Mouse (Mus musculus) embryo, embryonic 10 days (tissue): ENCODE data around the gene Dnaja2.

Experiments used
- DNase-seq: peaks from one replicate; pipeline ENCODE4 v3.0.0-alpha.2; 2015; ENCODE audit warnings: low spot score

Dnaja2 gene

DNA sequence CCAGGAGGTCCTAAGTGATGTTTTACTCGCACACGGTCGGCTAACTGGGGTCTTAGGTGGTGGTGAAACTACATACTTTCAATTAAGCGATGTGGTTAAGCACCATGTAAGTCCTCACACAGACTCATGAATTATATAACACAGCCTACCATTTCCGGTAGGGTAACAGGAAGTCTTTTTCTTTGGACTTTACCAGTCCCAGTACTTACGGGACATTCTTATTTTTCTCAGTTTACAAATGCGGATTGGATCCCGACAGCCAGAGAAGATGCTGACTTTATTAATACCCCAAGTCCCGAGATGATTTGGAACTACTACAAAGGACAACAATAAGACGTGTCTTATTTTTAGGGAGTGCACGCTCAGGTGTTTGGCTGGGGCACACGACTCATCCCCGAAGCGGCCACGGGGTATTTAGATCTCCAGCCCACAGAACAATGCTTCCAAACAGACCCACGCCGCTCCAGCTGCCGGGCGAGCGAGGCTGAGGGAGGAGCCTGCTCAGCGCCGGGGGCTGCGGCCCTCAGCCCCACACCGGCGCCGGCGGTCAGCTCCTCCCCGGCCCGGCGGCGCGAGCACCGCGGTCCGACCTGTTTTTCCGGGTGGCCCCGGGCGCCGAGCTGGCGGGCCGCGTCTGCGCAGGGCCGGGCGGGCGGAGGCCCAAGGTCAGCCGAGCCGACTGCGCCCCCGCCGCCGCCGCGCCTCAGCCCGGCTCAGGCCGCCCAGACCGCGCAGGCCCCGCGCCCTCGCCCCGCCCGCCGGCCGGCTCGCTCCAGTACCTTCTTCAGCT, 558 bp downstream of the Dnaja2 start:
- DNase-seq, result peak; percentile 36

DNA sequence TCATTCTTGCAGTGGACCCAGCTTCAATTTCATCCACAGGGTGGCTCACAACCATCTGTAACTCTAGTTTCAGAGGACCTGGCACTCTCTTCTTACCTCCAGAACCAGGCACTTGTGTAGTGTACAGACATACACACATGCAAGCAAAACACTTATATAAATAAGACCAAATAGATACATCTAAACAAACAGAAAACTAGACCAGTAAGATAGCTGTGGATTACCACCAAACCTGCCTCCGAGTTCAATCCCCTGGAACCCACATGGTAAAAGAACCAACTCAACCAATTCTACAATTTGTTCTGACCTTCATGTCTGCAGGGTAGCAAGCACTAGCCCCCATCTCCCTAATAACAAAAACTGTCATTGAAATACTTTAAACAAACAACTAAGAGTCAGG, 3.2 kb downstream of the Dnaja2 start:
- DNase-seq, result no peak

DNA sequence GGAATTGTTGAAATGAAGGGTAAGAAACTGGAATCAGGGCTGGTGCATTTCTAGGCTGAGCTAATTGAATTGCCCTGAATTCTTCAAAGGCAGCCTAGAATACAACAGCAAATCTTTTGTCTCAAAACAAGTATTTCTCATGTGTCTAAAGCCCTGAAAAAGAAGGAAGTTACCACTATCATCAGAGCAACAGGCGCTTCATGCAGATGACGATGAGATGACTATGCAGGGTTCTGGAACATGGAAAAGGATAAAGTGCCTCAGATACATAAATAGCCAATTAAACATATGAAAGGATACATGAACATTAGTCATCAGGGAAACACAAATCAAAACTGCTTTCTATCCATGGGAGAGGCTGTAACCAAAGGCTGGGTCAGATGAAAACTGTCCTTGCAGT, 18.8 kb downstream of the Dnaja2 start:
- DNase-seq, result no peak

DNA sequence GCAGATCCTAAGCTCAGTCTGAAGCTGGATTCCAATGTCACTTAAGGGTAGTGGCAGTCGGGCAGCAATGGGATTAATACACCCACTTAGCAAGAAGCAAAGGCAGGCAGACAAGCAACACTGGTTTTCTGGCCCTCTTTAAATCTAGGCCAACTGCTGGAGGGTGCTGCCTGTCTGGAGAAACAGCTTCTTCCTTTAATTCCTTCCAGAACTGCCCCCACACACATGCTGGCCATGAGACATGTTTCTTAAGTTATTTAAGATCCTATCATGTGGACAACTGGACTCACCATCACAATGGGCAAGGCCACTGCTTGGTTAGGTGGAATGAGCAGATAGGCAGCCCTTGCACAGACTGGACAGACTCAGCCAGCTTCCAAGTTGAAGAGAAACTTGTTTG, 21.0 kb downstream of the Dnaja2 start:
- DNase-seq, result no peak

DNA sequence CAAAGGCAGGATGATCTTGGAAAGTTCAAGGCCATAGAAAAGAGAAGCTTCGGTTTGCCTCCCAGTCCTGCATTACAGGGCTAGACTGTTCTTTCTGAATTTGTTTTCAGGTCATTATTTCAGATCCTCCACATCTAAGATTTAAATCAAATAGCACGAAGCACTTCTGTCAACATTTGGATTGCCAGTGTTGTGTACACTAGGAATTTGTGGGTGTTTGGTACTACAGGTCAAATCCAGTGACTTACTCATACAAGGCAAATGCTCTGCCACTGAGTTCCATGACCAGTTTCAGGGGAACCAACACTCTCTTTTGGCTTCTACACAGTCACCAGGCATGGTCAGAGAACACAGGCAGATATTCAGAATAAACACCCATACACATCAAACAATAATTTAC, 21.7 kb downstream of the Dnaja2 start:
- DNase-seq, result no peak

DNA sequence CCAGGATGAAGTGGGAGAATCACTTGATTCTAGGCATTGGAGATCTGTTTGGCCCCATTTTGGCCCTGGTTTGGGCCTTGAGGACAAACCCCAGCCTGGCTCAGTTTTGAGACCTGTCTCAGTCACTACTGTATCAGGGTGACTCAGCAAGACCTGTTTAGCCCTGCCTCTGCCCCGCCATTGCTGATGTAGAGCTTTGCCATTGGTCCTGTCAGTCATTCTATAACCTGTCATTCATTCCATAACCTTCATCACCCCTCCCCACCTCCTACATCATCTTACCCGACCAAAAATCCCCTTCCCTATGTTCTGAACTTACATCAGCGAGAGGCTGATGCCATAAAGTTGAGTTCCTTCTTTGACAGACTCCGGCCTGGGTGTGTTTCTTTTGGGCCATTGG, 22.3 kb downstream of the Dnaja2 start:
- DNase-seq, result no peak

DNA sequence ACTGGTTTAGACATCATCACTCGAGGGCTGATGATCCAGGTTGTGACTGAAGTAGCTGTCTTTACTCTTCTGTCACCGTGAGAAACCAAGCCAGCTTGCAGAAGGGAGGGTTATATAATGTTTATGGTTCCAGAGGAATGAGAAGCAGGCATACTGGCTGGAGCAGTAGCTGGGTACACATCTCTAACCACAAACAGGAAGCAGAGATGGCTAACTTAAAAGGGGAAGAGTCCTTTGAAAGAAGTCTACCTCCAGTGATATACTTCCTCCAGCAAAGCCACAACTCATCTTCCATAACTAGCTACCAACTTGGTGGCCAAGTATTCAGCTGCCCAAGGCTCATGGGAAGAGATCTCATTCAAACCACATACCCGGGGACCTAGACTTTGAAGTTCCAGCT, 23.7 kb downstream of the Dnaja2 start:
- DNase-seq, result no peak

DNA sequence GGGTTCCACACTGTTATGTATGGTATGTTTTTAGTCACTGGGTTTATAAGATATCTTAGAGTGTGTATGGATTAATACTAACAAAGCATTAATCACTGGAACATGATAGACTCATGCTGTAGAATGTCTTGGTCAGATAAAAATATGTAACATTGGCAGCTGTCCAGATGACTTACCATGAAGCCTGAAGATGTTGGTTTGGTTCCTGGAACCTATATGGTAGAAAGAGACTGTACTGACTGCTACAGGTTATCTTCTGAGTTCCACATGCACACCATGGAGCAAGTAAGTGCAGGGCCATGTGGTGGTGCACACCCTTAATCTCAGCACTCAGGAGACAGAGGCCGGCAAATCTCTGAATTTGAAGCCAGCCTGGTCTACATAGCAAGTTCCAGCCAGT, 24.4 kb downstream of the Dnaja2 start:
- DNase-seq, result no peak

DNA sequence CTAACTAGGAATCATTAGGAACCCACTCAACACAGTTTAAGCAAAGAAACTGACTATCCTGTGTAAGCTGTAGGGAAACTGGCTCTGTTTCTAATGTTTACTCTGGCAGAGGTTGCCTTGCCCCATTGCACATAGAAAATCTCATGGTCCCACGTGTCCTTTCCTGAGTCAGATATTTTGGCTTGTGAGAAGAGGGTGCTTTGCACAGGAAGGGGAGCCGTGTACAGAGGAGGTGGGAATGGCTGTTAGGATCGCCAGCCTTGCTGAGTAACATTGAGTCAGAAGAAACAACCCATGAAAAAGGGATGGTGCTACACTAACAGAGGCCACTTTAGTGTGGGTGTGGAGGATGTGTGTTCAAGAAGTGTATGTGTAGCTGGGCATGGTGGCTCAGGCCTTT, 26.2 kb downstream of the Dnaja2 start:
- no peak for DNase-seq

DNA sequence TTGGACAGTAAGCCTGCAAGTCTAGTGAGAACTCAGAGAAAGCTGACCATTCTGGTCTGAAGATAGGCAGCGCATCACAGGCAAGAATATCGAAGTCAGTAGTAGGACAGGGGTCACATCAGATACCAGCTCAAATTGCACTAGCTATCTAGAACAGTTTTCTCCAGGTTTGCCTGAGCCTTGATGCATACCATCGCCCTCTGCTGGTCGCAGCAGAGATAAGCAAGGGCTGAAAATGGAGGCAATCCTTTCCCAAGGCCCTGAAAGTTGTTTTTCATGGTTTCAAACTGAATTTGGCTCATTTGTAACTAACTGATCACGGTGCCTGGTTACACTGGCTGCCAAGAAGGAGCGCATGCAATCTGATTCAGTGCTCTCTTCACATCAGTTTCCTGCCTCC, 29.0 kb downstream of the Dnaja2 start:
- DNase-seq, result peak; percentile 79

DNA sequence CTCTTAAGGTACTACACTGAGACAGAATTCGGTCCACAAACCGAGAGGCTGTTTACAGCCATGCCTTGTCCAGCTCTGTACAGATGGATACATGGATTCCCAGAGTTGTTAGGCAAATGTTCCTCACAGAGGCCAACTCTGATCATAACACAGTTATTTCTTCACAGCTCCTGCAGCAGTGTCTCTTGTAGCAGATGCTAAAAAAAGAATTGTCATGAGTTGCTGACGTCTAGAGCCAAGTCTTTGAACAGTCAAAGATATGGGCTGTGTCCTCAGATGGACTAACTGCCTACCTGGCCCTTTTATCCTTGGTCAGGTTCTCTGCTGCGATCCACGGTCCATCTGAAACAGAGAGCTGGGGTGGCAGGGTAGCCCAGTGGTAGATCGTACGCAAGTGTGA, 31.1 kb downstream of the Dnaja2 start:
- DNase-seq, result no peak

DNA sequence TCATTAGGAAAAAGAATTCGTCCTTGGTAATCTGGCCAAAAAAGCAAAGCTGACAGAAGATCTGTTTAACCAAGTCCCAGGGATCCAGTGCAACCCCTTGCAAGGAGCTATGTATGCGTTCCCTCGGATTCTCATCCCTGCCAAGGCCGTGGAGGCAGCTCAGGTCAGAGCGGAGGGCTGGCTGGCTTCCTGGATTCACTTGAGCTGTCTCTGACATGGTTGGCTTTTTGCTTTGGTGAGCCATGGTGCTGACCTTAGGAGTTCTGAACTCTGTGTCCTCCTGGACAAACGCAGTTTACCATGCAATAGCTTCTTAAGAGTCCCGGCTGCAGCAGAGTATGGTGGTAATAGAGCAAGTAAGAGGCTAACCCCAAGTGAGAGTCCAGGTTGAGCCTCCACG, 33.8 kb downstream of the Dnaja2 start:
- DNase-seq, result no peak

DNA sequence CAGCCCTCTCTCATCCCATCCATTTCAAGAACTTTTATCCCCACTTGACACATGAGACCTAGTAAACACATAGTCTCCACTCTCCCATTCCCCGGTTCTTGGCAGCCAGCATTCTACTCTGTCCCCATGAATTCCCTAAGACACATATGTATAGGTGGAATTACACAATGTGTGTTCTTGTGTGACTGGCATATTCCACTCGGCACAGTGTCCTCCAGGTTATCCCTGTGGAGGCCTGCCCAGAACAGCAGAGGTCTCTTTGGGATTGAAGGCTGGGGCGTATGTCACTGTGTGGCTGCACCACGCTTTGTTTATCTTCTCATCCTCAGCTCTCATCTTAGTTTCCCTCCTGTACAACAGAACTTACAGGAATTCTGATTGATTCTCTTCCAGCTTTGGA, 34.6 kb downstream of the Dnaja2 start:
- DNase-seq, result no peak

DNA sequence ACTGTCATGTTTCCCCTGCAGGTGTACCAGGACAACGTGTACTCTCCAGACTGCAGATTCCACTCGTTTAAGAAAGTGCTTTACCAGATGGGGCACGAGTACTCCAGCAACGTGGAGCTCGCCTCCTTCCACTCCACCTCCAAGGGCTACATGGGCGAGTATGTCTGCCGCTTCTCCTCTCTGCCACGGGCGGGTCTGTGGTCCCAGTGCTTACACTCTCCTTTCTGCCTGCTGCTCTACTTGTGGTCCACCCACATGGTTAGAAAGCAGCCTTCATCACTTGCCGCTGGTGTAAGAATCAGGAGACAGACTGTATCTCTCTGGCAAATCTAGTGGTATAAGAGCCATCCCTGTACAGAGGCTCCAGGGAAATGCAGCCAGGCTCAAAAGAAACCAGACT, 37.2 kb downstream of the Dnaja2 start:
- DNase-seq, result no peak

DNA sequence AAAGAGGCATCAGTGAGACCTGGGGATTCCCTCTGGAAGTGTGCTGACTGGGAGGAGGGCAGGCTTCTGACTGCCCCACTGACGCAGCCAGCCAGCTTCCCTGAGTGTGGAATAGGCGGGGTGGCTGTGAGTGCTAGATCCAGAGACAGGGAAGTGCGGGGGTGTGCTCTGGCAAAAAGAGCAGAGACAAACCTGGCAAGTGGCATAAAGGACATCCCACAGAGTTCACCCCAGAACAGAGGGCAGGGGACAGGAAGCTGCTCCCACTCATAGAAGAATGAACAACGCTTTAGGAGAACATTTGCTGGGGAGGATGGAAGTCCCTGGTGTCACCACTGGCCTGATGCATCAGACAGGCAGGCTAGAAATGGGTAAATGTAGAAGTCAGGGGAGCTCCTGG, 37.8 kb downstream of the Dnaja2 start:
- no peak for DNase-seq

DNA sequence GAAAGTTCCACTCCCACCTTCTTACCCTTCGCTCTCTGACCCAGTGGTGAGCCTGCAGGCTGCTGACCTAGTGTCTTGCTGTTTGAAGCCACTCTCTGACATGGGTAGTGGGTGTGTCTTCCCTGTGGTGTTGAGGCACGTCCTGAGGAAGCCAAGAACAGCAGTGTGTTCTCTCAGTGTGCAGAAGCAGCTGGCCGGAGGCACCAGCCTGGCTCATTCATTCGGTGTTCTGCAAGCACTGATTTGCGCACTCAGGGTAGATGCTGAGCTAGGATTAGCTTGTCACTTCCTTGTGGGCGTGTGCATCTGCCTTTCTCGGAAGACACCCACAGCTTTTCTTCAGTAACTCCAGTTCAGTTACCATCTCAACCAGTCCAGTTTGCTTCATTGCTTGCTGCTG, 39.8 kb downstream of the Dnaja2 start:
- DNase-seq, result no peak

DNA sequence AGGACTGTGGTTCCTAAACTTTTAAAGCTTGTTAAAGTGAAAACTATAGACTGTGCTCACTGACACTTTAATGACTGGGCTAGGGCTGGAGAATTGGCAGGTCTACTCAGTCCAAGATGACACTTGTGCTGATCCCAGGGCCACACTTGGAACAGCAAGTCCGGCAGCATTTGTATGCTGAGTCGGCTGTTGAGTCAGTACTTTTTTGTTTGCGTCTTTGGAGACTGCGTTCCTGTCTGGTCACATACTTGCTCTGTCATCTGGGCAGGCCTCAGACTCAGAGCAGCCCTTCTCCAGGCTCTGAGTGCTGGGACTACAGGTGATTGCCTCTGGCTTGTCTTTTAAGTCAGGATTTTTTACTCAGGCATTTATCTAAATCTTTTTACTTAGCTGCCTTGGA, 41.9 kb downstream of the Dnaja2 start:
- DNase-seq, result no peak

DNA sequence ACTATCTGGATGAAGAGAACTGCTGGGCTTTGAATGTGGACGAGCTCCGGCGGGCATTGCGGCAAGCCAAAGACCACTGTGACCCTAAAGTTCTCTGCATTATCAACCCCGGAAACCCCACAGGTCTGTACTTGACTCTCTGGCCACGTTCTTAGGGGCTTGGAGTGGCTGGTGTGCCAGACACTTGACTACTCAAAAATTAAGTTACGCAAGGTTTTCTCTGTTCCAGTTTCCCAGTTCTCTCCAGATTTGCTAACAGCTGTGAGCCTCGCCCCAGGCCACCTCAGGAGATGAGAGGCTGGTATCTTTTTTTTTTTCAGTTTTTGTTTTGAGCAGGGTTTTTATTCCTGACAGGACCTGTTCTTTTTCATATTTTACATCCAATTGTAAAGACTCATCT, 42.9 kb downstream of the Dnaja2 start:
- DNase-seq, result no peak

DNA sequence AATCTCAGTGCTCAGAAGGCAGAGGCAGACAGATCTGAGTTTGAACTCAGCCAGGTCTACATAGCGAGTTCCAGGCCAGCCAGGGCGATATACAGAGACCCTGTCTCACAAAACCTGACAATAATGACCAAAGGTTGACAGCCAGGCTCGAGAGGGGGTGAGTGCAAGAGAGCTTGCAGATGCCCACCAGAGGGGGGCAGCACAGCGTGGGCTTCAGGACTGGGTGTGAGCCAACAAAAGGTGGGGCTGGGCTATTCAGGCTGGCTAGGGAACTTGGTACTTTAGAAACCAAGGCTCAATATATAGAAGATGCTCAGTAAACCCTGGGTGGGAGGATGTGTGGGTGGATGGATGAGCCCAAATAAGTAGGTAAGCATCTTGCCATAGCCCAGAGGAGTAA, 46.5 kb downstream of the Dnaja2 start:
- no peak for DNase-seq

DNA sequence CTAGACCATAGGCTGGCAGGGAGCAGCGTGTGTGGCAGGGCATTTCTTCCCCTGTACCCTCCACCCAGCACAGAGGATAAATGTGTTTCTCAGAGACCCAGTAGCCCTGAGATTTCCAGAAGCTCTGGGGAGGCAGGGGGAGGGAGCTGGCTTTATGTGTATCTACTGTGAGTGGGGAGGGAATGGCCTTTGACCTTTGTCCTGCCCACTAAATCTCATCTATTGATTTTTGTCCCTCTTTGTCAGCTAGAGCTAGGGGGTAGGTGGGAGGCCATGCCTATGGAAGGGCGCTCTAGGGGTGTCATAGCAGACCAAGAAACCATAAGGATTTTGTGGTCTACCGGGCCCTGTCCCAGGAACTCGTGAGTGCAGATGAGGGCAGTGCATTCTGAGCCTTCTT, 48.5 kb downstream of the Dnaja2 start:
- DNase-seq, result no peak

DNA sequence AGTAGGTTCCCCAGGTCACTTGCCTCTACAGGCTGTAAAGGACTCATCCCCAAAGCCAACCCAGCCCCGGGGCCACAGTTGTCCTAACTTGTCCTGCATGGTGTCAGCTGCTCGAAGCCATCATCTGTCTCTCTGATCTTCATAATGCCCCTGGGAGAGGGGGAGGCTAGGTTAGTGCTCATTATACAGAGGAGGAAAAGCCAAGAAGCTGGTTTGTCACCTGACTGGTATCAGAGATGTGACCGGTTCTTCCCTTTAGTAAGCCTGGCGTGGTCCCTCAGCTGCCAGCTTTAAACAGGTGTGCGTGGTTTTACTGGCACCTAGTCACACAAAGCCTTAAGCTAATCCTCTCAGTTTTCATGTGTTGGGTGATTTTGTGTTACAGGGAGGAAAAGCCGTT, 50.4 kb downstream of the Dnaja2 start:
- DNase-seq, result no peak

DNA sequence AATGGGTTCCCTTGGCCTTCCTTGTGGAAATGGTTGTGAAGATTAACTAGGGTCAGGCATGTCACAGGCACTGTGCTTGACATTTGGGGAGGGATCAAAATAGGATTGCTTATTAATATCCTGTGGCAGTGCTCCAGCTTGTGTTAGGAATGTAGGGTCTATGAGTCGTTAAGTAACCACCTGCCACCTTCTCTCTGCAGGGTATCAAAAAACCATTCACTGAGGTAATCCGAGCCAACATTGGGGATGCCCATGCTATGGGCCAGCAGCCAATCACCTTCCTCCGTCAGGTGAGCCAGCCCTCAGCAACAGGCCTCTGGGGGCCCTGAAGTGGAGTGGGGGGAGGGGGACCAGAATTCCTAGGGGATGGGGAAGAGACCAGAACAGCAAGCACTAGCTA, 52.1 kb downstream of the Dnaja2 start:
- DNase-seq, result no peak

DNA sequence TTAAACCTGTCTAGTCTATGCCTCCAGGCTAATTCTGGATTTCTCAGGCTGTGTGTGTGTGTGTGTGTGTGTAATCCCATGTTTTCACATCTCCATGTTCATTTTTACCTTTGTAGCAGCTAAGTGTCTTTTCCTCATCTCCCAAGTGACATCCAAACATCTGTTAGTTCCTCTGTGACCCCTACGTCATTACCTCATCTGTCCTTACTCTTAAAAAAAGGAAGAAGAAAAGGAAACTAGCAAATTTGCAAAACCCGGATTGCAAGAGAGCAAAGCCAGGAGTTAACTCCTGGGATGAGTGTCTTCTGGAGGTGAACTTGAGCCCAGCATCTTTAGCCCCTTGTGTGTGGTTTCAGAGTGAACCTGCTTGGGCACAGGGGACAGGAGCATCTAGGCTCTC, 52.8 kb downstream of the Dnaja2 start:
- DNase-seq, result no peak

DNA sequence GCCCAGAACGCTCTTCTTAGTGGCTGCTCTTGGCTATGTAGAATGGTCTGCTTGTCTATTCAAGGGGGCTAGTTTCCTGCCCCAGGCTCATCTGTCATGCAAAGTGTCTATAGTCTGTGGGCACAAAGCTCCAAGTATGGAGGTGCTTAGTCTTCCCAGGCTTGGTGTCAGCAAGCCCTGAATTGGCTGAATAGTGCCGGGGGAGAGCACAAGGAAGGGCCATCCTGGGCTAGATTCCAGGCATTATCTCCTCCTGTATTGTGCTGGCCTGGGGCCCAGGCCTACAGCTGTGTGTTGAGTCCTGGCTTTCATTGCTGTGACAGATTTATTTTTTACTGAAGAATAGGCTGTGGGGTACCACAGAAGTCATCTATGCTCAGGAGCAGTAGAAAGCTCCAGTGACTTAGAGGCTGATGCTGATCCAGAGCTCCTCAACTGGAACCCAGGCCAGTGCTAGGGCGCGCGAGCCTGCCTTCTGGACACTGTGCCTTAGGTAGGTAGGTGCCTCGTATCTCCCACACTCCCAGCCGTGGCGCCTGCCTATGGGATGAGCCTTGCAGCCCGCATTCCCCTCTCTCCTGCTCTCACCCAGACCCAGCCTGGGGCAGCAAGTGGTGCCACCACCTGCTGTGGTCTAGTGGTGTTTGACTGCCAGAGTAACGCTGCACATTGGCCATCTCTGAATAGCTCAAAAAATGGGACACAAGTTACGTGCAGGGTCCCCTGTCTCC, 54.0 kb downstream of the Dnaja2 start:
- DNase-seq, result no peak
